Mouse (Mus musculus) kidney, postnatal 14 days (tissue): ENCODE data around the gene Pon2.
"Not testable (repeated sequence)": the region's sequence is repeated elsewhere in the genome, so short reads cannot be mapped to it uniquely, and the experiment has no call there.

Experiments used
- DNase-seq: peaks from one replicate; pipeline ENCODE4 v3.0.0; 2022; ENCODE audit warnings: mixed read lengths

Gene Pon2

DNA sequence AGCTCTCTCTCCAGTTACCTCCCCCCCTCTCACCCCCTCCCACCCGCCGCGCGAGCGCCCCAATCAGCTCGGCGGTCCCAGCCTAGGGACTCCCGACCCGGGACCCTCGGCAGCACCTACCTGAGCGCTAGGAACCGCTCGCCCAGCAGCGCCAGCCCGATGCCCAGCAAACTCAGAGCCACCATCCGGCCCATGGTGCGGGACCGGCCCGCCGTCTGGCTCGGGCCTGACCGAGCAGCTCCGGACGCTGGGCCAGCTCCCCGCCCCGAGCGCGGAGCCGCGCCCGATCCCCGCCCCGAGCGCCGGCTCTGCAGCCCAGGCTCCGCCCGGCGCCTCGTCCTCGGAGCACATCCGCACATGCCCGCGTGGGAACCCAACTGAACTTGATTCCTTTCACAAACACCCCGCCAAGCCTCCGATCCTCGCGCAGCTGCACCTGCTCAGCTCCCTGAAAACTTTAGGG, at the start of gene Pon2:
Gene Pon2, minus strand, starts transcription at position 364 of the 463 bp plus-strand sequence.
- peak; percentile 90 for DNase-seq

- DNase-seq, result no peak
These were observed 46.0 kb upstream of the Pon2 start for GRCm38 (mm10) chr6:5344255-5344654.

DNA sequence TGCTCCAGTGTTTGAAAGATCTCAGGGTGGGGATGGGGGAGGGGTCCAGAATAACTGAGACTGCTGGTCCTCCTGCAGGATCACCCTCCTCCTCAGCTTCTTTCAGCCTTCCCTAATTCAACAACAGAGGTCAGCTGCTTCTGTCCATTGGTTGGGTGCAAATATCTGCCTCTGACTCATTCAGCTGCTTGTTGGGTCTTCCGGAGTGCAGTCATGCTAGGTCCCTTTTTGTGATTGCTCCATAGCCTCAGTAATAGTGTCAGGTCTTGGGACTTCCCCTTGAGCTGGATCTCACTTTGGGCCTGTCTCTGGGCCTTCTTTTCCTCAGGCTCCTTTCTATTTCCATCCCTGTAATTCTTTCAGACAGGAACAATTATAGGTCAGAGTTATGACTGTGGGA, 41.0 kb upstream of the Pon2 start:
- not testable (repeated sequence) for DNase-seq

DNA sequence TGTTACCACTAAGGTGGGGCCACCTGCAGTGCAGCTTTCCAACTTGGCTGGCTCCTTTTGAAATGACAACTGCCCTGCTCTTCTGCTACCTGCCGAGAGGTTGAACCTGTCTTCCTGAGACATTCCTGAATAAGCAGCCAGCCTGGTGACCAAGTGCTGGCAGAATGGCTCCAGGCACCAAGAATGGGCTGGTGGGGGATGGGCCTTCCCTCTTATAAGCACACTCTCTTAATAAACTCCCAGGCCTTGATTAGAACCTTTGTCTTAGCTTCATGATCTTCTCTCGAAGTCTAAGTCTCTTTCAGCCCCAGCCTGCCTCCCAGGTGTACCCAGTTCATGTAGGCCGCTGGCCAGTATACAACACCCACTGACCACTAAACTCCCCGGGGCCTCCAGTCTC, 40.5 kb upstream of the Pon2 start:
- DNase-seq, result not testable (repeated sequence)

DNA sequence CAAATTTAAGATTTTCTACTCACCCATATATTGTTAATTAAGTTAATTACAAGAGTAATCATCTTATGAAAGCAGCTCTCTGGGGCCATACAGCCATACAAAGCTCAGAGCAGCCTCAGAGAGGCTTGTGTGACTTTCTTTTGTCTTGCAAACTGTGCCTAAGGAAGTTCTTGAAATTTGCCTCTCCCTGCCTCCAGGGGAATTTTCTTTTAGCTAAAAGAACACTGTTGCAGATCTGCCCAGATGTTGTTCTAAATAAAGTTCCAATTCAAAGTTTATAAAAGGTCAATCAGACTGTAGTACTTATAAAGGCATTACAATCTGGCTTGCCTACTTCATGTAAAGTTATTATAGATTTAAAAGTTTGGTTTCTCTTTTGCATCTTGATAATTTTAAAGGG, 37.8 kb upstream of the Pon2 start:
- not testable (repeated sequence) for DNase-seq

DNA sequence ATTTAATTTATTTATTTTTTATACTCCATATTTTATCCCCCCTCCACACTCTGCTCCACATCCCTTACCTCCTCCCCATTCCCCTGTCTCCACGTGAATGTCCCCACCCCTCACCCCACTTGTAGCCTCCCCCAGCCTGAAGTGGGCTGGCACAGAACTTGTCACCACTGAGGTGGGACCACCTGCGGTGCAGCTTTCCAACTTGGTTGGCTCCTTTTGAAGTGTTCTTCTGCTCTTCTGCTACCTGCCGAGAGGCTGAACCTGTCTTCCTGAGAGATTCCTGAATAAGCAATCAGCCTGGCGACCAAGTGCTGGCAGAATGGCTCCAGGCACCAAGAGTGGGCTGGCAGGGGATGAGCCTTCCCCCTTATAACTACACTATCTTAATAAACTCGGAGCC, 35.8 kb upstream of the Pon2 start:
- no peak for DNase-seq

GRCm38 (mm10) chr6:5332560-5333150, 34.4 kb upstream of the Pon2 start:
- DNase-seq, result no peak

GRCm38 (mm10) chr6:5325122-5325521, 26.9 kb upstream of the Pon2 start:
- no peak for DNase-seq

DNA sequence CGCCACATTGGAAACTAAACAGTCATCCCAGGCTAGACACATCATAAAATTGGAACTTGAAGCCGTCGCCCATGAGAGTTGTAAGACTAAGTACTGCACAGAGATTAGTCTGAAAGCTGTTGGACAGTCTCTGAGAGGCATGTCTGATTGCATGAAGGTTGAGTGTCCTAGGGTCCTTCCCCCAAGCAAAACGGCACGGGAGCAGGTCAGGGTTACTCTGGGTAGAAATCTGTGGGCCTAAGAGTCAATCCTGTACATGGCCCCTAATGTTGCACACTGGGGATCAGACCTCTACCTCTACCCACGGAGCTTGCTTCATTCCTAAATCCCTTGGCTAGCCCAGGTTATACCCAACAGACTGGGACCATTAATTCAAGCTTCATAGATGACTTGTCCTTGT, 25.8 kb upstream of the Pon2 start:
- not testable (repeated sequence) for DNase-seq

DNA sequence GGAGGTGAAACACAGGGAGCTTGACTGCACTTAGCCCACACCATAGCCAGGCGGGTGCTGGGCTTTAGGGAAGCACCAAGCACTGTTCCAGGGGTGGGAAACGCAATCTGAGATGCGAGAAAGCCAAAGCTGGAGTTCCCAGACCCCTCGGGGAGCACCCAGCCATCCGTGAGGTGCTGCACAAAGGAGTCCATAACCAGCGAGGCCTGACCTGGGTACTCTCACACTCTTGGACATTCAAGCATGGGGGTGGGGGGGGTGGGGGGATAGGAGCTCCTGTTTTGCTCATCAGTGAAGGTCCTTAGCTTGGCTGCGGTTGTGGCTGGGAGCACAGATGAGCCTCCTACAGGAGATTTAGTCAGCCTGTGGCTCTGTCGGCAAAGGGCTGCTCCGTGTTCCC, 18.4 kb upstream of the Pon2 start:
- no peak for DNase-seq

DNA sequence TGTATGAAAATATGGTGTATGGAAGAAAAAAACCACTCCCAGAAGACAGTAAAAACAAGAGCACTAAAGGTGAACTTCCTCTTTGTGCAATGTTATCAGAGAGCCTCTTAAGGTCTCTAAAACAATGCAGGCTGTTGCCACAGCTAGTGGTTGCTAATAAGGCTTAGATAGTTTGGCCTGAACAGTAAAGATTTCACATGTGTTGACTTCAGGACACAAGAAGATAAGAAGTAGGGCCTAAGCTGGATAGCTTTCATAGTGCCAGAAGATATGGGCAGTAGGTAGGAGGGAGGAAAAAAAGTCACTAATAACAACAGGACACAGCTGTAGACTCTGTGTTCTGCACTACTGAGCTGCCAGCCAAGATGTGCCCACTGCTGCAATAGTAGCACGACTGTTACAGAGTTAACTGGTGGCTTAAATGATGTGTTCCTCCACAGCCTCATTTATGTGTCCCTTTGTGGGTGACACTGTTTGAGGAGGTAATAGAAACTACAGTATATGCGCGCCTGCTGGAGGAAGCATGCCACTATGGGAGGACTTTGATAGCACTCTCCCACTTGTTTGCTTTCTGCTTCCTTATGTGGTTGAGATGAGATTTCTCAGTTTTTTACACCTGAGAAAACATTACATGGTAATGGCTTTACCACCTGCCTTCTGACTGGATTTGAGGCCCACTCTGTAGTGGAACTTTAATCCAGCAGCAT, 17.0 kb upstream of the Pon2 start:
- no peak for DNase-seq

GRCm38 (mm10) chr6:5313951-5314590, 15.8 kb upstream of the Pon2 start:
- DNase-seq, result no peak

DNA sequence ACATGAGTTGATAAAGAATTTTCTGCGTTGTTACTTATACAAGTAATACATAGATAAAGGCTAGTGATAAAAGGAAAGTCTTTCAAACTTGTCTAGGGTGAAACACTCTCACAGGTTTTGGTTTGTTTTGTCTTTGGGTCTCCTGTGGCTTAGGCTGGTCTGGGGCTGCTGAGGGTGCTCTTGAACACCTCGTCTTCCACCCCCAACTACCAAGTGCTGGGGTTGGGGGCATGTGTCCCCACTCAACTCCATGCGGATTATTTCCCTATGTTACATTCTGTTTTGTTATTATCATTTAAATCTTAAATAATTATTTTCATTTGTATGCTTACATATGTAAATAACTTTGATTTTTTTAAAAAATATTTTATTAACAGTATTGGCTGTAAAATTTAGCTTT, 12.2 kb upstream of the Pon2 start:
- DNase-seq, result no peak

GRCm38 (mm10) chr6:5309595-5310197, 11.4 kb upstream of the Pon2 start:
- no peak for DNase-seq

- no peak for DNase-seq
These were observed 7.7 kb upstream of the Pon2 start for GRCm38 (mm10) chr6:5305926-5306325.

- no peak for DNase-seq
These were observed 6.7 kb upstream of the Pon2 start for GRCm38 (mm10) chr6:5304956-5305355.

- no peak for DNase-seq
These were observed 2.4 kb upstream of the Pon2 start for GRCm38 (mm10) chr6:5300629-5301028.

- no peak for DNase-seq
These were observed 1.3 kb upstream of the Pon2 start for GRCm38 (mm10) chr6:5299561-5299960.

DNA sequence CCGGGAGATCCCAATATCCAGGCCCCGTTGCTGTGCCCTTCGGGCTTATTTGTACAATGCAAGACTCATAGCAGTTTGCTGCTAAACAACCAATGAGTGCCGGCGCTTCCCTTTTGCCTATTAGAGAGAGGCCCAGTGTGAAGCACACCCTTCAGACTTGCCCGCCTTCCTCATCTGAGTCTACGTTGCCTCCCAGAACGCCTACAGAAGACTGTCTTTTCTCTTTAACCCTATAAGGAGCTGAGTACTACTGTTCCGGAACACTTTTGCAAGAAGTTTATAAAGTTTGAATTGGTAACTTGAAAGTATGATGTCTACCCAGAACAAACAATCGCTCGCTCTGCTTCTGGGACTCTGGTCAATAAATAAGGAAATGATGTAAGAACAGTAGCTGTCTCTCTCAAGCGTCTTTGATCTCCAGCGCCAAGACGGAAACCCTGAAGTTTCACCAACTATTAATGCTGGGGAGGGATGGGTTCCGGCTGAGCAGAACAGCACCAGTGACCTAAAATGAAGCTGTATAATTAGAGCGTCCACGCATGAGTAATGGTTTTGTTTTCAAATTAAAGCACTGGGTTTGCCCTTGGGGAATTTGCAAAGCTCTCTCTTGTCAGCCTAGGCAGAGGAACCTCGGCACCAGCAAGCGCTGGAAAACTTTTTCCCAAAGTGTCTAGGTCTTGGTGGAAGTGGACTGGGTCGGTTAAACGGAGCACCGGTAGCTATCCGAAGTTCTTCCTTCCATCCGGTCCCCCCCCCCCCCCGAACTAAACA, 749 bp downstream of the Pon2 start:
- DNase-seq, result peak; percentile 65

GRCm38 (mm10) chr6:5296067-5296466, 2.2 kb downstream of the Pon2 start:
- DNase-seq, result no peak

GRCm38 (mm10) chr6:5294659-5295449, 3.4 kb downstream of the Pon2 start:
- DNase-seq, result no peak

DNA sequence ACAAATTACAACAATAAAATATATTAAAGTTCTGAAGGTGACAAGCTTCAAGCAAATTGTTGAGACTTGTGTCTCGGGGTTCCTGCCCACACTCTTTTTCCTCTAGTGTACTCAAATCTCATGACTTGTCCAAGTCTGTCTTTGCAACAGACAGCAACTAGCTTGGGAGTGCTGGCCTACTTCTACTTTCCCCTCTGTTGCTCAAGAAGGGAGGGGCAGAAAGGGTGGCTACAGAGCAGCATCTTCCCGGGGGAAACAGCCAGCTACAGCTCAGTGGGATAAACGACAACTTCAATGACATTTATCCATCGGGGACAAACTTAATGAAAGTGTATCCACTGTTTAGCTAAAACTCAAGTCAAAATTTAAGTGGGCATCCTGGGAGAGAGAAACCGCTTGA, 5.4 kb downstream of the Pon2 start:
- no peak for DNase-seq
